Mouse (Mus musculus): ENCODE results near the gene Gm42878. TPM values are rescaled to one million over a fixed set of nuclear protein-coding genes. Genes with fewer than 3 reads are reported as not detected.

Gene Gm42878
- not detected for polyA plus RNA-seq (2014; fragmentation: Illumina TruSeq; extraction: RNeasy Lipid Tissue Mini Kit (QIAGEN cat#74804))

GRCm38 (mm10) chr5:121544910-121545792 is at the start of gene Gm42878, which contains the start of gene Adam1a:
TSS of gene Gm42878 (minus strand) at chr5:121545482.
TSS of gene Adam1a (minus strand) at chr5:121545482.

GRCm38 (mm10) chr5:121593451-121594401 is 48.4 kb upstream of the Gm42878 start, which contains the start of gene Aldh2:
TSS of gene Aldh2 (minus strand) at chr5:121593824.

GRCm38 (mm10) chr5:121545793-121546529 is 679 bp upstream of the Gm42878 start, which contains the start of gene Mapkapk5:
TSS of gene Mapkapk5 (minus strand) at chr5:121545905.

GRCm38 (mm10) chr5:121503231-121503630 is 42.1 kb downstream of the Gm42878 start, which contains the start of gene Adam1b:
TSS of gene Adam1b (minus strand) at chr5:121503435.

Other genes with a start within 250 kb of the Gm42878 start
- 12.7 TPM for gene Trafd1, start 159.8 kb downstream of the Gm42878 start, polyA plus RNA-seq (2014; fragmentation: Illumina TruSeq; extraction: RNeasy Lipid Tissue Mini Kit (QIAGEN cat#74804))
- 46.7 TPM for gene Naa25, start 147.5 kb downstream of the Gm42878 start, polyA plus RNA-seq (2014; fragmentation: Illumina TruSeq; extraction: RNeasy Lipid Tissue Mini Kit (QIAGEN cat#74804))
- not detected for gene Tmem116, start 93.6 kb downstream of the Gm42878 start, polyA plus RNA-seq (2014; fragmentation: Illumina TruSeq; extraction: RNeasy Lipid Tissue Mini Kit (QIAGEN cat#74804))
- 10.5 TPM for gene Erp29, start 93.0 kb downstream of the Gm42878 start, polyA plus RNA-seq (2014; fragmentation: Illumina TruSeq; extraction: RNeasy Lipid Tissue Mini Kit (QIAGEN cat#74804))
- gene Adam1b, start 42.0 kb downstream of the Gm42878 start, polyA plus RNA-seq (2014; fragmentation: Illumina TruSeq; extraction: RNeasy Lipid Tissue Mini Kit (QIAGEN cat#74804)): not detected
- gene Adam1a, start within 50 bp of the Gm42878 start, polyA plus RNA-seq (2014; fragmentation: Illumina TruSeq; extraction: RNeasy Lipid Tissue Mini Kit (QIAGEN cat#74804)): 2.5 TPM
- gene Mapkapk5, start 423 bp upstream of the Gm42878 start, polyA plus RNA-seq (2014; fragmentation: Illumina TruSeq; extraction: RNeasy Lipid Tissue Mini Kit (QIAGEN cat#74804)): 36.1 TPM
- 4.9 TPM for gene Aldh2, start 48.3 kb upstream of the Gm42878 start, polyA plus RNA-seq (2014; fragmentation: Illumina TruSeq; extraction: RNeasy Lipid Tissue Mini Kit (QIAGEN cat#74804))
- 3.5 TPM for gene Acad12, start 73.5 kb upstream of the Gm42878 start, polyA plus RNA-seq (2014; fragmentation: Illumina TruSeq; extraction: RNeasy Lipid Tissue Mini Kit (QIAGEN cat#74804))
- gene Acad10, start 115.0 kb upstream of the Gm42878 start, polyA plus RNA-seq (2014; fragmentation: Illumina TruSeq; extraction: RNeasy Lipid Tissue Mini Kit (QIAGEN cat#74804)): 0.88 TPM
- 29.4 TPM for gene Brap, start 115.1 kb upstream of the Gm42878 start, polyA plus RNA-seq (2014; fragmentation: Illumina TruSeq; extraction: RNeasy Lipid Tissue Mini Kit (QIAGEN cat#74804))
- 268 TPM for gene Atxn2, start 165.9 kb upstream of the Gm42878 start, polyA plus RNA-seq (2014; fragmentation: Illumina TruSeq; extraction: RNeasy Lipid Tissue Mini Kit (QIAGEN cat#74804))